Mouse (Mus musculus): ENCODE results near the gene Ablim1. TPM values are rescaled to one million over a fixed set of nuclear protein-coding genes. Genes with fewer than 3 reads are reported as not detected.

The Ablim1 gene
- polyA plus RNA-seq, 1 experiment from 2014 or later = 46.9 TPM

GRCm38 (mm10) chr19:57031582-57031981 is 283.1 kb downstream of the Ablim1 start:
- Histone ChIP-seq H3K9ac (ENCODE audit: low read length) (no peak overlapping the region), H3K4me1 (ENCODE audit: control insufficient read depth in 2 of 2, insufficient read depth in 2 of 2, low read length in 2 of 2) (no peaks in the 10 kb centered on the region), H3K9me3 (ENCODE audit: control insufficient read depth, low read length) (0 out of 2 replicates have a peak, but pooled peaks cover 3% of the 10 kb centered on the region), H3K4me2 (ENCODE audit: low read length) (no peak overlapping the region), H3K4me3 (ENCODE audit: control insufficient read depth in 1 of 2, insufficient read depth in 1 of 2, low read depth in 1 of 2, low read length in 2 of 2) (no peak overlapping the region), H3K27ac (replicated peaks in 1 of 2; ENCODE audit: control insufficient read depth in 1 of 2, insufficient read depth in 1 of 2, low read depth in 2 of 2, low read length in 2 of 2) (no peak overlapping the region), H3K36me3 (ENCODE audit: control insufficient read depth, insufficient read depth, low read length) (peaks cover 30% of the 10 kb centered on the region), H3K27me3 (ENCODE audit: control insufficient read depth, insufficient read depth, low read length) (no peaks in the 10 kb centered on the region)
- 64% methylated on average over 4 of the region's 4 CpGs for WGBS
- no peak for ATAC-seq (ENCODE audit: insufficient number of reproducible peaks, insufficient read depth, low FRiP score, low read depth)

GRCm38 (mm10) chr19:57029461-57029860 is 285.3 kb downstream of the Ablim1 start:
- no peaks in the 10 kb centered on the region for H3K27me3 ChIP-seq (ENCODE audit: control insufficient read depth, insufficient read depth, low read length)
- WGBS = 88% methylated on average over 6 of the region's 6 CpGs

GRCm38 (mm10) chr19:57028327-57029179 is 286.2 kb downstream of the Ablim1 start:
- Histone ChIP-seq H3K9me3 (ENCODE audit: control insufficient read depth, low read length) (0 out of 2 replicates have a peak, but pooled peaks cover 5% of the 10 kb centered on the region), H3K4me3 (ENCODE audit: control insufficient read depth in 1 of 2, insufficient read depth in 1 of 2, low read depth in 1 of 2, low read length in 2 of 2) (no peak overlapping the region), H3K27me3 (ENCODE audit: control insufficient read depth, insufficient read depth, low read length) (no peaks in the 10 kb centered on the region), H3K9ac (ENCODE audit: low read length) (no peak overlapping the region), H3K27ac (replicated peaks in 1 of 2; ENCODE audit: control insufficient read depth in 1 of 2, insufficient read depth in 1 of 2, low read depth in 2 of 2, low read length in 2 of 2) (0 out of 4 replicates have a peak overlapping the region, but pooled peaks of 1 of the 2 experiments have one; percentile 33), H3K4me1 (ENCODE audit: control insufficient read depth in 2 of 2, insufficient read depth in 2 of 2, low read length in 2 of 2) (no peaks in the 10 kb centered on the region), H3K4me2 (ENCODE audit: low read length) (no peak overlapping the region), H3K36me3 (ENCODE audit: control insufficient read depth, insufficient read depth, low read length) (peaks cover 6% of the 10 kb centered on the region; the same call in 1 of the 2 replicates)
- ATAC-seq (ENCODE audit: insufficient number of reproducible peaks, insufficient read depth, low FRiP score, low read depth) = no peak
- WGBS = 51% methylated on average over 8 of the region's 8 CpGs

More at GRCm38 (mm10) chr19:57029461-57029860, 285.3 kb downstream of the Ablim1 start:
- Histone ChIP-seq H3K36me3 (ENCODE audit: control insufficient read depth, insufficient read depth, low read length) (peaks cover 10% of the 10 kb centered on the region), H3K4me3 (ENCODE audit: control insufficient read depth in 1 of 2, insufficient read depth in 1 of 2, low read depth in 1 of 2, low read length in 2 of 2) (no peak overlapping the region), H3K27ac (replicated peaks in 1 of 2; ENCODE audit: control insufficient read depth in 1 of 2, insufficient read depth in 1 of 2, low read depth in 2 of 2, low read length in 2 of 2) (no peak overlapping the region), H3K4me1 (ENCODE audit: control insufficient read depth in 2 of 2, insufficient read depth in 2 of 2, low read length in 2 of 2) (no peaks in the 10 kb centered on the region), H3K9me3 (ENCODE audit: control insufficient read depth, low read length) (0 out of 2 replicates have a peak, but pooled peaks cover 5% of the 10 kb centered on the region), H3K9ac (ENCODE audit: low read length) (no peak overlapping the region), H3K4me2 (ENCODE audit: low read length) (no peak overlapping the region)
- ATAC-seq (ENCODE audit: insufficient number of reproducible peaks, insufficient read depth, low FRiP score, low read depth) = no peak

GRCm38 (mm10) chr19:57026501-57026900 is 288.2 kb downstream of the Ablim1 start:
- no peaks in the 10 kb centered on the region for H3K36me3 ChIP-seq (ENCODE audit: control insufficient read depth, insufficient read depth, low read length)
- no peak overlapping the region for H3K27ac ChIP-seq (replicated peaks in 1 of 2; ENCODE audit: control insufficient read depth in 1 of 2, insufficient read depth in 1 of 2, low read depth in 2 of 2, low read length in 2 of 2)
- no peaks in the 10 kb centered on the region for H3K4me1 ChIP-seq (ENCODE audit: control insufficient read depth in 2 of 2, insufficient read depth in 2 of 2, low read length in 2 of 2)
- H3K4me3 ChIP-seq (ENCODE audit: control insufficient read depth in 1 of 2, insufficient read depth in 1 of 2, low read depth in 1 of 2, low read length in 2 of 2) = no peak overlapping the region
- WGBS = 63% methylated on average over 4 of the region's 4 CpGs
- no peak for ATAC-seq (ENCODE audit: insufficient number of reproducible peaks, insufficient read depth, low FRiP score, low read depth)
- H3K4me2 ChIP-seq (ENCODE audit: low read length) = no peak overlapping the region
- no peak overlapping the region for H3K9ac ChIP-seq (ENCODE audit: low read length)
- 0 out of 2 replicates have a peak, but pooled peaks cover 5% of the 10 kb centered on the region for H3K9me3 ChIP-seq (ENCODE audit: control insufficient read depth, low read length)
- no peaks in the 10 kb centered on the region for H3K27me3 ChIP-seq (ENCODE audit: control insufficient read depth, insufficient read depth, low read length)

GRCm38 (mm10) chr19:57017785-57018179 is 296.9 kb downstream of the Ablim1 start:
- Histone ChIP-seq H3K27me3 (ENCODE audit: control insufficient read depth, insufficient read depth, low read length) (no peaks in the 10 kb centered on the region), H3K4me1 (ENCODE audit: control insufficient read depth in 2 of 2, insufficient read depth in 2 of 2, low read length in 2 of 2) (peaks cover 4 to 6% of the 10 kb centered on the region in 2 experiments; a peak in 3 of 4 replicates), H3K36me3 (ENCODE audit: control insufficient read depth, insufficient read depth, low read length) (no peaks in the 10 kb centered on the region), H3K9me3 (ENCODE audit: control insufficient read depth, low read length) (no peaks in the 10 kb centered on the region), H3K9ac (ENCODE audit: low read length) (no peak overlapping the region), H3K27ac (replicated peaks in 1 of 2; ENCODE audit: control insufficient read depth in 1 of 2, insufficient read depth in 1 of 2, low read depth in 2 of 2, low read length in 2 of 2) (no peak overlapping the region), H3K4me3 (ENCODE audit: control insufficient read depth in 1 of 2, insufficient read depth in 1 of 2, low read depth in 1 of 2, low read length in 2 of 2) (no peak overlapping the region), H3K4me2 (ENCODE audit: low read length) (0 out of 2 replicates have a peak overlapping the region, but pooled peaks have one; percentile 16)
- ATAC-seq (ENCODE audit: insufficient number of reproducible peaks, insufficient read depth, low FRiP score, low read depth) = no peak
- 79% methylated on average over 8 of the region's 8 CpGs for WGBS

GRCm38 (mm10) chr19:57016995-57017784 is 297.5 kb downstream of the Ablim1 start:
- Histone ChIP-seq H3K4me1 (ENCODE audit: control insufficient read depth in 2 of 2, insufficient read depth in 2 of 2, low read length in 2 of 2) (peaks cover 4 to 6% of the 10 kb centered on the region in 2 experiments; a peak in 3 of 4 replicates), H3K9me3 (ENCODE audit: control insufficient read depth, low read length) (no peaks in the 10 kb centered on the region), H3K27me3 (ENCODE audit: control insufficient read depth, insufficient read depth, low read length) (no peaks in the 10 kb centered on the region), H3K36me3 (ENCODE audit: control insufficient read depth, insufficient read depth, low read length) (no peaks in the 10 kb centered on the region), H3K4me2 (ENCODE audit: low read length) (peak overlapping the region; percentile 16; the same call in 1 of the 2 replicates), H3K4me3 (ENCODE audit: control insufficient read depth in 1 of 2, insufficient read depth in 1 of 2, low read depth in 1 of 2, low read length in 2 of 2) (no peak overlapping the region; a peak in 1 of 4 replicates), H3K9ac (ENCODE audit: low read length) (no peak overlapping the region), H3K27ac (replicated peaks in 1 of 2; ENCODE audit: control insufficient read depth in 1 of 2, insufficient read depth in 1 of 2, low read depth in 2 of 2, low read length in 2 of 2) (0 out of 4 replicates have a peak overlapping the region, but pooled peaks of 1 of the 2 experiments have one; percentile 1)
- no peak for ATAC-seq (ENCODE audit: insufficient number of reproducible peaks, insufficient read depth, low FRiP score, low read depth)
- 49% methylated on average over 15 of the region's 15 CpGs for WGBS

- Histone ChIP-seq H3K36me3 (ENCODE audit: control insufficient read depth, insufficient read depth, low read length) (no peaks in the 10 kb centered on the region), H3K27ac (replicated peaks in 1 of 2; ENCODE audit: control insufficient read depth in 1 of 2, insufficient read depth in 1 of 2, low read depth in 2 of 2, low read length in 2 of 2) (no peak overlapping the region), H3K4me3 (ENCODE audit: control insufficient read depth in 1 of 2, insufficient read depth in 1 of 2, low read depth in 1 of 2, low read length in 2 of 2) (no peak overlapping the region), H3K4me1 (ENCODE audit: control insufficient read depth in 2 of 2, insufficient read depth in 2 of 2, low read length in 2 of 2) (peaks cover 4 to 6% of the 10 kb centered on the region in 2 experiments; a peak in 3 of 4 replicates), H3K9ac (ENCODE audit: low read length) (no peak overlapping the region), H3K4me2 (ENCODE audit: low read length) (no peak overlapping the region), H3K9me3 (ENCODE audit: control insufficient read depth, low read length) (no peaks in the 10 kb centered on the region), H3K27me3 (ENCODE audit: control insufficient read depth, insufficient read depth, low read length) (peaks cover 3% of the 10 kb centered on the region; the same call in 1 of the 2 replicates)
- no peak for ATAC-seq (ENCODE audit: insufficient number of reproducible peaks, insufficient read depth, low FRiP score, low read depth)
- WGBS = 79% methylated on average over 3 of the region's 3 CpGs
Observed at GRCm38 (mm10) chr19:57014808-57015207, 299.9 kb downstream of the Ablim1 start.
